Mouse (Mus musculus) c-Kit-positive CD71-positive TER-119-negative erythroid progenitor cells, embryonic 14.5 days (primary cell): ENCODE data around the gene Rarres2.

Experiments
- DNase-seq: peaks from one replicate; pipeline ENCODE4 v3.0.0-alpha.2; 2013; ENCODE audit warnings: low read depth

The Rarres2 gene

DNA sequence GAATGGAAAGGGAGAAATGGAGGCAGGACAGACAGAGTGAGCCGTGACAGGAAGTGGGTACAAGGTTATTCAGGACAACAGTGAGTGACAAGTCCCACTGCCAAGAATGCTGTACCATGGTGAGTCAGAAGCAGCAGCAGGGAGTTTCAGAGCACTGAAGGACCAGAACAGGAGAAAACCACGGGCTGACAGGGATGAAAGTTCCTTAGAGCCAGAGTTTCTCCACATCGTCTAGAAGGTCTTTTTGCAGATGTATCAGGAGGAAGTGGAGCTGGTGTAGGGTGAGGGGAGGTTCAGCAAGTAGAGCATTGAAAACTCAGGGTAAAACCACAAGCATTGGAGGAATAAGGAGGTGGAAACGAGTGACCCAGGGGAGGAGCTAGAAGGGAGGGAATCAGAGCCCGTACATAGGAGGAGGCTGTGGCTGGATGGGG, 6.6 kb upstream of the Rarres2 start:
- DNase-seq, result no peak

DNA sequence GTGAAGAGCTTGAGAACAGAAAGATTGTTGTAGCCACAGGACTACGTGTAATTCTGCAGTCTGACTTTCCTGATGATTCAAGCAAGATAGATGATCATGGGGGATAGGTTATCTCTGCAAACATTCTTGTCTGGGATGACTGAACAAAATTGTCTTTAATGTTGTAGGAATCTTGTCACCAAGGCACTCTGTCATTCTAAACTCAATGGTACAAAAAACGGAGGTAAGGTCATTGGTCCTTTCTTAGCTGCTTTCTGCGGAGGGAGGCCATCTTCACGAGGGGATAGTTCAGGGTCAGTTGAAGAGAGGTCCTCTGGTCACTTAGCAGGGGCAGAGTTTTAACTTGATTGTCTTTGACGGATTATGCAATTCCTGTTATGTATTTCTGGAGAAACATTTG, 6.1 kb upstream of the Rarres2 start:
- no peak for DNase-seq

DNA sequence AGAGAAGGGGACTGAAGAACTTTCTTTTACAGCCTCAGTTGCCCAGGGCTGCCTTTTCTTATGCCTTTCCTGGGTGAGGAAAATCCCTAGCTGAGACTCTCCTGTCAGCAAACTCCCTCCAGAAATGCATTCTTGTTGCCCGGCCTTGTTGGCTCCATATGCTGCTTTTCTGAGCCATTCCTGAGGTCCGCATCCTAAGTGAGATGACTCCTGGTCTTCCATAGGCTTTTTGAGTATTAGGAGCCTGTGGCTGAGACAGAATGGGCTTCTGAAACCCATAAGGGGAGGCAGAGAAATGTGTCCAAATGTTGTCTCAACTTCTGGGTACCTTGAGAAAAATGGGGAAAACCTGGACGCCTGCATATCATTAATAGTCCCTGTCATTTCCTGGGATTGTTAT, 1.4 kb upstream of the Rarres2 start:
- no peak for DNase-seq

DNA sequence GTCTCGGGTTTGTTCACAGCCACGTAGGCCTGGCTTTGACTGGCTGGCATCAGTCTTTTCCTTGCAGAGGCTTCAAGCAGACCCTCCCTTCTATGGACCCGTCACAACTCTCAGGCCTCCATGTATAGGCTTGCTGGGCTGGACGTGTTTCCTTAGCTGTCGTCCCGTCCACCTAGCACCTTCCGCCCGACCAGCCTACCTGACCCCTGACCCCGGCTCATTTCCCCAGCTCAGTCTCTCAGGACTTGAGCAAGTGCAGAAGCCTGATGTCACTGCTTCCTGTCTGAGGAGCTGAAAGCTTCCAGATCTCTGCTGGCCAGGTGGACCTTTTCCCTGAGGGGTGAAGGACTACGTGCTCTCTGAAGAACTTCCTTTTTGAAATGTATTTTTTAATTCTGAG, 691 bp upstream of the Rarres2 start:
- no peak for DNase-seq

DNA sequence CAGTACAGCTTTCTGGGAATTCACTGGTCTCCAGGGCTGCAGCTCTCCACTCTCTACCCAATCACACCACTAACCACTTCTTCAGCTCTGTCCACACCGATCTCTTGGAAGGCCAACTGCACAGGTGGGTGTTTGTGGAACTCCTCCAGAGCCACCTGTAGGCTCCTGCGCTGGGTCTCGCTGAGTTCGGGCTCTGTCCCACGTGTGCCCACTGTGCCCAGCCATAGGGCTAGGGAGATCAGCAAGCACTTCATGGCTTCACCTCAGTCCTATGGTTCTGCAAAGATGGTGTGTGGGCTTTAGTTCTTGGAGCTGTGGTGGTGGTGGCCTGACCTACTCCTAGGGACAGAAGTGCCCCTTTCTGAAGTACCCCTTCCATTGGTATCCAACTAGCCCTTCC, 575 bp downstream of the Rarres2 start:
- no peak for DNase-seq

DNA sequence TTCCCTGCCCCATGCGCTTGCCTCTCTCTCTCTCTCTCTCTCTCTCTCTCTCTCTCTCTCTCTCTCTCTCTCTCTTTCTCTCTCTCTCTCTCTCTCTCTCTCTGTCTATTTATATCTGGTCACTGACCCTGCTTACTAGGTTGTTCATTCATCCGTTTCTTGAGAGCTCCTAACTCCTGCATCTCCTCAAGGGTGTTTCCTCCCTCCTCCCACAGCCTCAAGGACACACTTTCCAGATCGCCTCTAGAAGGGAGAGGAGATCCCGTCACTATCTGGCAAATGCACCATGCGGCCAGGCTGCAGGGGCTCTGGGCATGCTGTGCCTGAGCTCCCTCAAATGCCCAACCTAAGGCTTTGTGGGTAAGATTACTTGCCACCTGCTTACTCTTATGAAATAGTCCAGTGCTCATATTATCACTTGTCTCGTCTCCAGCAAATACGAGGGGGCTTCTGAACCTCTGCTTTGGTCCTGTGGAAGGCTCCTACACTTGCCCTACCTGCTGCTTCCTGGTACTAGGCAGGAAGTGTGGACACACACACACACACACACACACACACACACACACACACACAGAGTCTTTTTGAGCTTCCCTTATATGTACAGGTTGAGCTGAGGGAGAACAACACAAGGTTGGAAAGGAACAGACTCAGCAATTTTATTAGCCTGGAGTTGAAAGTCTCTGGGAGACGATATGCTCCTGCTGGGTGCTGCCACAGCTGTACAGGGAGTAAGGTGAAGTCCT, 3.4 kb downstream of the Rarres2 start:
- no peak for DNase-seq

DNA sequence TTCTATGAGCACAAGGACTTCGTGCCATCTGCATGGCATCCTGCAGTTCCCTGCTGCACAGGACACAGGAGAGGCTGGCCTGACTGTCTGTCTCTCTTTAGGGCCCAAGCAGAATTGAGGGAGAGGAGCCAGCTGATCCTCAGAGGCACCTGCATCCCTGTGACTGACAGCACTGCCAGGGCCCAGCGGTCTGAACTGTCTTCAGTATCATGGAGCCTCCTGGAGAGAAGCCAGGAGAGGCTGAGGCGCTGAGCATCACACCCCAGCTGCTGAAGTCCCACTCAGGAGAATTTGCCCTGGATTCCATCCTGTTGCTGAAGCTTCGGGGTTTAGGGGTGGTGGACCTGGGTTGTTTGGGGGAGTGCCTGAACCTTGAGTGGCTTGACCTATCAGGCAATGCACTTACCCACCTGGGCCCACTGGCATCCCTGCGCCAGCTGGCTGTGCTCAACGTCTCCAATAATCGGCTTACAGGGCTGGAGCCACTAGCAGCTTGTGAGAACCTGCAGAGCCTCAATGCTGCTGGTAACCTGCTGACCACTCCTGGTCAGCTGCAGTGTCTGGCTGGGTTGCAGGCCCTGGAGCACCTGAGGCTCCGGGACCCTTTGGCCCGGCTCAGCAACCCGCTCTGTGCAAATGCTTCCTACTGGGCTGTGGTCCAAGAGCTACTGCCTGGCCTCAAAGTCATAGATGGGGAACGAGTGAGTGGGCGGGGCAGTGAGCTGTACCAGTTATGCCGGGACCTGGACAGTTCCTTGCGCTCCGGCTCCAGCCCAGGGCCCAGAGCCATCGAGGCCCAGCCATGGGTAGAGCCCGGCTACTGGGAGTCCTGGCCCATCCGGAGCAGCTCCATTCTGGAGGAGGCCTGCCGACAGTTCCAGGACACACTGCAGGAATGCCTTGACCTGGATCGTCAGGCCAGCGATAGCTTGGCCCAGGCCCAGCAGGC, 4.3 kb downstream of the Rarres2 start:
- DNase-seq, result no peak

DNA sequence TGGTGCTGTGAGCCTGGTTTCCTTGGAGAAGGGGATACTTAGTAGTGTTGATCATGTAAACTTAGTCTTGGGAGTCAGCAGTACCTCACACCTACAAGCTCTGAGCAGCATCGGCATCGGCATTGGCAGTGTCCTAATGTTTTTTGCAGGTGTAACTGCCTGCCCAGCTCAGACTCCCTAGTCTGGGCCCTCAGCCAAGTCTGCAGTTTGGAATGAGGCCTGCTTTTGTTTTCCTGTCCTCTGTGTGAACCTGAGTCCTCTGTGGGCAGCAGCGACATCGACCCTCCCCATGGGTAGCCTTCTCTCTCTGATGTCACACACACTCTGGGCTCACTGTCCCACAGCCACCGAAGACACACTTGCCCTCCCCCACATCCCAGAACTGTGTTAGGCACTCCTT, 6.3 kb downstream of the Rarres2 start:
- DNase-seq, result no peak

DNA sequence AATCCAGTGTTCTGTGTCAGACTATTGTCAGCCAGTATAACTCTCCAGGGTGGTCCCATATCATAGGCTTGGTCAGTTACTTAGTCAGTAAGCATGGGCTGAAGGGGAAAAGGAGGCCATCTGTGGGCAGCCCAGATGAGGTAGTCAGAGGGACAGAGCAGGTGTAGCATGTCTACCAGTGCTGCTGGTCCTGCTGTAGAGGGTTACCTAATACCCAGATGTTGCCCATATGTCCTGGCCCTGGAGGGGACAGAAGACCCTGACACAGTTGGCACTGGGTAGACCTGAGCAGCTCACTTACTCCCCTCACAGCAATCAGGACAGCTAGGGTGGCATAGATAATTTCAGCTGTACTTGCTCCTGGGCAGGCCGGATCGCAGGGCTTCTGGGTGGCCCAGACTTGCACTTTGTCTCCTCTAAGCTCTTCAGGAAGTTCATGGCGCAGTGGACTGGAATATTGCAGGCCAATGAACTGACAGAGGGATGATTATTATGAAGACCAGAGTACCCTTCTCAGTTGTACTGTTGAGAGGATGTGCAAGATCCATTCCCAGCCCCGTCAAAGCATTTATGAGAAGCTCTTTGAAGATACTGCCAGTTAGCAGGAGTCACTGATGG, 6.8 kb downstream of the Rarres2 start:
- no peak for DNase-seq

DNA sequence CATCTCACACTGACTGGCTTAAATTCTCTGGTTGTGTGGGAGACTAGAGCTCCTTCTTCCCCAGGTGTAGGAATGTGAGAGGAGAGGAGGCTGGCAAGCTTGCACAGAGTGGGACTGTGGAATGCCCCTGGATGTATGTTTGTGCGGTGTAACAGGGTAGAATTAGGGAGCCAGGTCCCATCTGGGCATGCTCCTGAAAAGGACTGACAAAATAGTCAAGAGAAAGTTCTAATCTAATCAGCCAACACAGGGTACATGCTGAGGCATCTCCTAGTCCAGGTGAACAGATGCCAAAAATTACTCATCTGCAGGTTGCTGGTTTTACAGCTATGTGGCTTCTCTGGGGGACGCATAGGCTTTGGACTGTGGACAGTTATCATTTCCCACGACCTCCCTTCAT, 16.6 kb downstream of the Rarres2 start:
- no peak for DNase-seq

DNA sequence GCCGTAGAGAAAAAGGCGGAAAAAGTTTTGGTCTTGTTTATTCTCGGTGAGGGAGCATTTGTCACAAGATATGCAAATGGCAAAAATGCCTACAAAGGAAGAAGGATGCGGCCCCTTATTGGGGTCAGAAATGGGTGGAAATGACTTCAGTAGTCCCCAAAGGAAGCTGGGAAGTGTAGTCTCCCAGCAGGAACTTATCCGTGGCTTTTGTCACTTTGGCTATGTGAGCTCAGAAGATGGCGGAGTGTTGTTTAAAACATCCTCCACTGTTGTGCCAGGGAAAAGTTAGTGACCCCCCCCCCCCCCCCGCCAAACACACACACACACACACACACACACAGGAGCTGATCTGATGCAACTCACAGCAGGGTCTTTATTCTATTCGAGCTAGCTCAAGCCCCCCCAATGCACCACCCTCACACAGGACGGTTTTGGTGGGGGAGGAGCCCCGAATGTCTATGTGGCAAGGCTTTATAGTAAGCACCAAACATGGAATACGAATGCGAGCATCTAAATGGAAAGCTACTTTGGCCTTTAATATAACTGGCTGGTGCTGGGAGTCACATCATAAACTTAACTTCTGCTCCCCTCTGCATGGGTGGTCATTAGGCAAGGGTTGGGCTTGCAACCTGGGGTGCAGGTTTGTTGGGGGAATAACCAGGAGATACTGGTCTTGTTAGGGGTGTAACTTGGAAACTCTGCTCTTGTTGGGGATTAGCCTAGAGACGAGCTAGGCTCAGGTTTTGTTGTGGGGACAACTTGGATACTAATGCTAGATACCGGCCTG, 17.3 kb downstream of the Rarres2 start:
- DNase-seq, result no peak

DNA sequence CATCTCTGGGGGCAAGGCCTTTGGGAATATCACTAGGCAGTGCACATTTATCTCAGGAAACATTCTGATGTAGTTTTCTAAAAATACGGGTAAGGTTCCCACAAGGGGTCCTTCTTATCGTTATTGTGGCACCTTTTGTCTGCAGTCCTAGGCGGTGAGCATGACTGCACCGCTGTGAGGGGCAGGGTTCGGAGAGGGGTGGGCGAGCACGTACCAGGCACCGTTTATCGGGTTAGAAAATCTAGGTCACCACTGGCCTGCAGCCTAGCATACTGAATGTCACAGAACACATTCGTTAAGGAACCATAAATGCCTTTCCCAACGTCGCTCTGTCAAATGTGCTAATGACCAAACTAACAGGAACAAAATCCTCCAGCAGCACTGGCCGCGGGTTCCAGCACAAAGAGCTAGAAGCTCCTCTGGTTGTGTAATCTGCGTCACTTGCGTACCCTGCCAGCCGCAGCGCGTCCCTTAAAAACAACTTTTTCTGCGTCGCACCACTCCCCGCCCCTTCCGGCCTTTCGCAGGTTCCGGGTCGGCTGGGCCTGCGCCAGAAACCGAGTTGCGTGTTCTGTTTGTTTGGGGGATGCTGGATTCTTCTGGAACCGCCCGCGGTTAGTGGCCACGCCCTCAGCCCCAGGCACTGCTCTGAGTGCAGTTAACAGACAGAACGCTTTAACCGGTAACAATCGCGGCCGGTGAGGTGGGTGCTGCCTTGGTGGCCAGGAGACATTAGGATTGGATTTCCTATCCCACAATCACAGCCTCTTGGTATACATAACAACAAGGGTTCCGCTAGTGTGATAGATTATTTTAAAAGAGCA, 18.1 kb downstream of the Rarres2 start, which contains the start of gene Lrrc61:
Gene Lrrc61 (plus strand): TSS at position 517 of the 824 bp plus-strand sequence.
- peak; percentile 66 for DNase-seq

DNA sequence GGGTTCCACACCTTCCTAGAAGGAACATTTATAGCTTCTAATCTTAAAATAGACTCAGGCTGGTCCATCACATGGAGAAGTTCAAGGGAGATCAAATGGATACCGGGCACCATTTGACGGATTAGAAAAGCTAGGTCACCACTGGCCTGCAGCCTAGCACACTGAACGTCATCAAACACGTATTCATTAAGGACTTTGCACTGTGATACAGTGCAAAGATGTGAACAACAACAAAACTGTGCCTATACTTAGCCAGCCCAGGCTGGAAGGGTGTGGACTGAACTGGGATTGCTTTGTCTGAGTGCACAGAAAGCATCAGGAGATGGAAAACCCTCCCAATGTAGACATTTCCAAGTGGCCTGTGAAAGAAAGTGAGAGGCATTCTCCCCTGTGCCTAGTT, 18.8 kb downstream of the Rarres2 start:
- DNase-seq, result no peak

DNA sequence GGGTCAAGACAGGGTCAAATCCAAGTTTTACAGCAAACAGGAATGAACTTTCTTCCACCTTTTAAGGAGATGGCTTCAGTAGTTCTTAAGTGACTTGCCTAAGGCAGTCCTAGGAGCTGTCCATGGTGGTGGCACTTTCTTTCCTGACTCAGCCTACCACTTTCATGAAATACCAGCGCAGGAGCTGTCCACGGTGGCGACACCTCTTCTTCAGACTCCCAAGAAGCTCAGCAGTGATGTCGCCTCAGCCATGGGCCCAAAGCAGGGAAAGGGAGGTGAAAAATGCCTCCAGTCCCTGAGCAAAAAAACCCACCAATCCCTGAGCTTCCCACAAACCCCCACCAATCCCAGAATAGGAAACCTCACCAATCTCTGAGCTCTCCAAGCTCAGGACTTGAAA, 19.7 kb downstream of the Rarres2 start:
- peak; percentile 84 for DNase-seq

DNA sequence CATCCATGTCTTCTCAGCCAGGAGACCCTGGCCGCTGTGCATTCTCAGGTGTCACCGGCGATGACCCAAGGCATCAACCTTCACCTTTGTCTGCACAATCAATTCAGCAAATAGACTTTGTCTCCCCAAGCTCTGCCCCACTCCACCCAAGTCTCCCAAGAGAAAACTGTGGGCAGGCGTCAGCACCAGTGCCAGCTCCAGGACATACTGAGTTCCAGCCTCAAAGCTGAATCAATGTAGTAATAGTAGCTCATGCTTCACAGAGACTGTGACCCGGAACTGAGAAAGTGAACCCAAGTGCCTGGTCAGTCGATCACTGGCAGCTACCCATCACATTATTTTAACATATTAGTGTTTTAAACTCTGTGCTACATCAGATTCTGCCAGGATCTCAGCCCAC, 24.3 kb downstream of the Rarres2 start:
- DNase-seq, result no peak

DNA sequence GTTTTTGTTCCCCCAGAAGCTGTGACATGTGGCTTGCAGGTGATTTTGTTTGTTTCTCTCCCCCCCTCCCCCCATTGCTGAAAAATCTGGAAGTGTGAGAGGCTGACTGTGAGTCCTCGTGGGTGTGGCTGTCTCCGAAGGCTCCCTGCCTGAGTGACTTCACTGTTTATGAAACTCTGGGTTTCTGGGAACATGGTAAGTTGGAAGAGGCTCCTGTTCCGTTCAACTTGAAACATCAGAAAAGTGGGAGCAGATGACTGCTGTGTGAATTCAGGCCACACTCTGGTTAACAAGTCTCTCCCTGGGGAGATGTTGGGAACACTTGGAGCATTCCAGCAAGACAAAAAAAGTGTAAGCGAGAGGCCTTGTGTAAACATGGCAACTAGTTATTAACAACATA, 25.7 kb downstream of the Rarres2 start:
- no peak for DNase-seq

DNA sequence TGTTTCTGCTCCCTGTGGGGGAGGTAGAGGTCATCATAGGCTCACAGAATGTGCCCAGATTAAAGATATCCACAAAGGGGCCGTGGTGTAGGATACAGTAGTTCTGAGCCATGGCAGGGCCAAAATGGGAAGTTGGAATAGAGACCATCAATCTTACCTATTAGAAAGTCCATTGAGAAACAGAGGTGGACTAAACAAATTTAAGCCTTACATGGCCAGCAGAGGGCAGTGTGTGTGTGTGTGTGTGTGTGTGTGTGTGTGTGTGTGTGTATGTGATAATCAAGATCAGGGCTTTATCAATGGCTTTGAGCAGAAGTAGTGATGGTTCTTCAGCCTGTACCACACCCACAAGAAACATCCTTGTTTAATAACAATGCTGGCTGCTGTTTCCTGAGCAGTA, 26.3 kb downstream of the Rarres2 start:
- DNase-seq, result no peak

DNA sequence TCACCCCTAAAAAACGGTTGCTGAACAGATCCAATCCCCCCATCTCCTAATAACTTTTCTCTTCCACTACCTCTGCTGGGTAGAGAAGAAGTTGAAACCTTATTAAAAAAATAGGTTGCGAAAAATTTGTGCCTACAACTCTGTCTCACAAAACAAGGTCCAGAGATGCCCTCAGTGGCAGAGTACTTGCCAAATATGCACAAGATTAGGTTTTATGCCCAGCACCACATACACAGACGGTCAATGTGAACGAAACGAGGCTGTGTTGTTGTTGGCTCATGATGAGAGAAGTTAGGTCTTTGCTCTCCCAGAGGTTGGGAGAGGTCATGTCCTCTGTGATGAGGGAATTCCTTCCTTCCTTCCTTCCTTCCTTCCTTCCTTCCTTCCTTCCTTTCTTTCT, 27.3 kb downstream of the Rarres2 start:
- DNase-seq, result no peak

DNA sequence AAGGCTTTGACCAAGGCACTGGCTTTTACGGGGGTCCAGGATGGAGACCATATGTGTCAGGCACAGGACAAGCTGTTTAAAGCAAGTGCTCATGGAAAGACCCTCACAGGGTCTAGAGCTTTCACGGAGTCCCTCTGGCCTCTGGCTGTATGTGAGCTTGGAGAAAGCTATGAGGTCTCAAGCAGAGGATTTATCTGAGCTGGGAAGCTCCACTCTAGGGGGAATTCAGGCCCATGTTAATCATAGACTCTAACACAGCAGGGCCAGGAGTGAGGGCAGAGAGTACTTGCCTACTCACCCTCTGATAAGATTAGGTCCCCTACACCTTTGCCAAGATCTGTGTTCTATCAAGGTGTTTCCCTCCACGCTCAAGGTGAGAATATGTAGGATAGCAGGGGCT, 30.0 kb downstream of the Rarres2 start:
- DNase-seq, result no peak

DNA sequence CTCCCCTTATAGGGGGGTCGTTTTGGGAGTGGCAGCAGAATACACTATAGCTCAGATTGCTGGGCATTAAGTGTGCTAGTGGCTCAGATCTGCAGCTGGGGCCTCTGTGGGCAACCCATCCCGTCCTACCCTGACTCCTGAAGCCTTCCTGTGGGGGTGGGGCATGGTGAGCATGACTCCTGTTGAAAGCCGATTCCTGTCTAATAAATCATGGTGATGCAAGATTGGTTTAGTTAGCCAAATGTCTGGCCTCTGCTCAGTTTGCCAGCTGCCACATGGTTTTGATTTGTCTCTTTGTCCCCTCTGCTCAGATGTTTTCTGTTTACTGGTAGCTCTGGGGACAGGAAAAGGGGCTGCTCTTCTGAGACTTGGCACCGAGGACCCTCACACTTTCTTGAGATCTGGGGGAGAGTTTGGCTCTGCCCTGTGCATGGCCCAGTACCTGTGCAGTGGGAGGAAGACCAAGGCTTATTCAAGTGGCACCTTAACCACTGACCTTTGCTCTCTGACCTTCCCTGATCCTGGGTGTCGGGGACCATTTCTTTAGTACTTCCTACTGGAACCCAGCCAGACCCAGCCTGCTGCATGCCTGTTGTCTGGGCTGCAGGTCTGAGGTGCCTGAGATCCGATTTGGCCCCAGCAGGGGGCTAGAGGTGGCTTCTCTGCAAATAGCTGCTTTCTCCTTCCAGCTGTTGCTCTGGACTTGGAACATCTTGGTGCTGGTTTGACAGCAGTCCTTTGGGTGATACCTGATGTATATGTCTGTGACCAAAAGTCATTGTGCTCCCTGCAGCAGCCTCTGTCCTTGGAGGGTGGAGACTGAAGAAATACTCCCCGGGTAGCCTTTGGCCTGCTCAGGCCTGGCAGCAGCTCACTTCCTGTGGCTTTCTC, 30.8 kb downstream of the Rarres2 start:
- no peak for DNase-seq
